Mouse (Mus musculus): Measurements from ENCODE around the gene Cacna1d. TPM values are rescaled to one million over a fixed set of nuclear protein-coding genes. Genes with fewer than 3 reads are reported as not detected.

Gene Cacna1d
- polyA plus RNA-seq, 1 experiment from 2014 or later = 3.0 TPM

DNA sequence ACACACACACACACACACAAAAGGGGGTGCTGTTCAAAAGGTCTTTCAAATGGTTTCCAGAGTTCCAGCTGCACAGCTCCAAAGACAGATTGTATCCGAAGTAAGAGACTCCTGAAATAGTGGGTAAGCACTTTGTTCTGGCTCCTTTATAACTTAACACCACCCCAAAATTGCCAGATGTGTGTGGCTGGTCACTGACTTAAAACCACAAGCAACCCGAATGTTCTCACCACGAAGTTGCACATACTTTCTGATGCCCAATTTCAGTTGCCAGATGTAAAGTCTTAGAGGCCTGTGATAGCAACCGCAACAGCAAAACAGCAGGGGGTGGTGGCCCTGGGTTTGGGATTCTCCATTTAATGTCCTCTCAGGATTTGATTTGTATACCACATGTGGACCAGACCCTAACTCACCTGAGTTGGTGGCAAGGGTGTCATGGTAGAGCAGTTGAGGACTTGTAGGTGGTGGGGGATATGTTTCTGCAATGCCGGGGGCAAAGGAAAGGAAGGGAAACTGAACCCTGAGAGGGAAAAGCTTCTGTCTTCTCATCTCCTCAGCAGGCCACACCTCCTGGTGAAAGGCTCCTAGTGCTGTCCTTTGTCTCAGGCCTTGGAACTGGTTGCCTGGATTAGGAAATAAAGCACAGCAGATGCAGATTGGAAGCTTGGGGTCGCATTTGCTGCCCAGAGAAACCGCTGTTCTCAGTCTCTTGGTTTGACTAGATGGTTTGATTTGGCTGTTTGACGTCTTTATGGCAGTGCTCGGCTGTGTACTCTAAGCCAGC is 471.3 kb downstream of the Cacna1d start:
- Histone ChIP-seq H3K36me3 (no peaks in the 10 kb centered on the region), H3K4me2 (replicated peaks) (no peak overlapping the region), H3K27ac (no peak overlapping the region), H3K9ac (no peak overlapping the region), H3K4me3 (no peak overlapping the region), H3K27me3 (no peaks in the 10 kb centered on the region), H3K4me1 (no peaks in the 10 kb centered on the region), H3K9me3 (no peaks in the 10 kb centered on the region)
- ATAC-seq (ENCODE audit: insufficient number of reproducible peaks, insufficient read depth, low FRiP score, low TSS enrichment) = no peak
- WGBS = 52% methylated on average over 9 of the region's 9 CpGs

DNA sequence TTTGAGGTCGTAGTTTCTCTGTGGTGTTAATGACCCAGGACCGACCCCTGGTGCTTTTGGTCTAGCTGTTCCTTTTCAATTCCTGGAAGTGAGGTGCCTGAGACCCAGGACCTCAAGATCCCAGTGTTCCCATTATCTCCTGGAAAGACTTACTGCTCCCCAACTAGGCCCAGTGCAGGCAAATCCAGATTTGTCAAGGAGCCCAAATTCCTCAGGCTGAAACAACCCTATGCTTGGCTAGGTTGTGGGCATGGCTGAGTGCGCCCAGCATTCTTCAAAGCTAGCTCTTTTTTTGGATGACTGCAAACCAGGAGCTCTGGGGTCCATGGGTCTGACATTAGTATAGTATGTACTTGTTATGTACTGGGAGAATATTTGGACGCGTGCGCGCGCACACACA is 471.9 kb downstream of the Cacna1d start:
- no peaks in the 10 kb centered on the region for H3K36me3 ChIP-seq
- H3K27ac ChIP-seq = no peak overlapping the region
- H3K27me3 ChIP-seq = no peaks in the 10 kb centered on the region
- no peaks in the 10 kb centered on the region for H3K4me1 ChIP-seq
- no peak overlapping the region for H3K4me3 ChIP-seq
- no peaks in the 10 kb centered on the region for H3K9me3 ChIP-seq
- H3K4me2 ChIP-seq (replicated peaks) = no peak overlapping the region
- no peak overlapping the region for H3K9ac ChIP-seq
- ATAC-seq (ENCODE audit: insufficient number of reproducible peaks, insufficient read depth, low FRiP score, low TSS enrichment) = no peak
- WGBS = 92% methylated on average over 8 of the region's 8 CpGs

- Histone ChIP-seq H3K36me3 (no peaks in the 10 kb centered on the region), H3K27ac (no peak overlapping the region), H3K9me3 (no peaks in the 10 kb centered on the region), H3K4me3 (no peak overlapping the region), H3K27me3 (no peaks in the 10 kb centered on the region), H3K9ac (no peak overlapping the region), H3K4me1 (no peaks in the 10 kb centered on the region), H3K4me2 (replicated peaks) (no peak overlapping the region)
- no peak for ATAC-seq (ENCODE audit: insufficient number of reproducible peaks, insufficient read depth, low FRiP score, low TSS enrichment)
- 88% methylated on average over 6 of the region's 6 CpGs for WGBS
Measured at GRCm38 (mm10) chr14:30018846-30019245, 472.4 kb downstream of the Cacna1d start.

- ATAC-seq (ENCODE audit: insufficient number of reproducible peaks, insufficient read depth, low FRiP score, low TSS enrichment) = no peak
- Histone ChIP-seq H3K9me3 (no peaks in the 10 kb centered on the region), H3K27me3 (no peaks in the 10 kb centered on the region), H3K9ac (no peak overlapping the region), H3K4me2 (replicated peaks) (no peak overlapping the region), H3K4me3 (no peak overlapping the region), H3K36me3 (no peaks in the 10 kb centered on the region), H3K4me1 (no peaks in the 10 kb centered on the region), H3K27ac (no peak overlapping the region)
- WGBS = 93% methylated on average over 4 of the region's 4 CpGs
Measured at GRCm38 (mm10) chr14:30018463-30018801, 472.8 kb downstream of the Cacna1d start.

GRCm38 (mm10) chr14:30017794-30018462 is 473.3 kb downstream of the Cacna1d start:
- Histone ChIP-seq H3K4me3 (no peak overlapping the region), H3K4me2 (replicated peaks) (no peak overlapping the region), H3K9me3 (no peaks in the 10 kb centered on the region), H3K9ac (no peak overlapping the region), H3K27me3 (no peaks in the 10 kb centered on the region), H3K4me1 (no peaks in the 10 kb centered on the region), H3K36me3 (no peaks in the 10 kb centered on the region), H3K27ac (no peak overlapping the region)
- no peak for ATAC-seq (ENCODE audit: insufficient number of reproducible peaks, insufficient read depth, low FRiP score, low TSS enrichment)
- WGBS = 89% methylated on average over 8 of the region's 8 CpGs

- ATAC-seq (ENCODE audit: insufficient number of reproducible peaks, insufficient read depth, low FRiP score, low TSS enrichment) = no peak
- H3K4me1 ChIP-seq = no peaks in the 10 kb centered on the region
- WGBS = 94% methylated on average over 5 of the region's 5 CpGs
- H3K9ac ChIP-seq = no peak overlapping the region
- H3K27ac ChIP-seq = no peak overlapping the region
- no peaks in the 10 kb centered on the region for H3K36me3 ChIP-seq
- no peaks in the 10 kb centered on the region for H3K27me3 ChIP-seq
- H3K9me3 ChIP-seq = no peaks in the 10 kb centered on the region
- no peak overlapping the region for H3K4me2 ChIP-seq (replicated peaks)
- H3K4me3 ChIP-seq = no peak overlapping the region
Measured at GRCm38 (mm10) chr14:30016666-30017065, 474.6 kb downstream of the Cacna1d start.

GRCm38 (mm10) chr14:30015008-30015407 is 476.2 kb downstream of the Cacna1d start:
- ATAC-seq (ENCODE audit: insufficient number of reproducible peaks, insufficient read depth, low FRiP score, low TSS enrichment) = no peak
- H3K27ac ChIP-seq = no peak overlapping the region
- H3K9ac ChIP-seq = no peak overlapping the region
- H3K4me2 ChIP-seq (replicated peaks) = no peak overlapping the region
- H3K9me3 ChIP-seq = no peaks in the 10 kb centered on the region
- no peaks in the 10 kb centered on the region for H3K4me1 ChIP-seq
- no peak overlapping the region for H3K4me3 ChIP-seq
- 71% methylated on average over 1 of the region's 1 CpGs for WGBS
- no peaks in the 10 kb centered on the region for H3K36me3 ChIP-seq
- peaks cover 3% of the 10 kb centered on the region for H3K27me3 ChIP-seq

- WGBS = 56% methylated on average over 10 of the region's 10 CpGs
- no peak overlapping the region for H3K4me3 ChIP-seq
Measured at GRCm38 (mm10) chr14:30014487-30014886, 476.8 kb downstream of the Cacna1d start.

DNA sequence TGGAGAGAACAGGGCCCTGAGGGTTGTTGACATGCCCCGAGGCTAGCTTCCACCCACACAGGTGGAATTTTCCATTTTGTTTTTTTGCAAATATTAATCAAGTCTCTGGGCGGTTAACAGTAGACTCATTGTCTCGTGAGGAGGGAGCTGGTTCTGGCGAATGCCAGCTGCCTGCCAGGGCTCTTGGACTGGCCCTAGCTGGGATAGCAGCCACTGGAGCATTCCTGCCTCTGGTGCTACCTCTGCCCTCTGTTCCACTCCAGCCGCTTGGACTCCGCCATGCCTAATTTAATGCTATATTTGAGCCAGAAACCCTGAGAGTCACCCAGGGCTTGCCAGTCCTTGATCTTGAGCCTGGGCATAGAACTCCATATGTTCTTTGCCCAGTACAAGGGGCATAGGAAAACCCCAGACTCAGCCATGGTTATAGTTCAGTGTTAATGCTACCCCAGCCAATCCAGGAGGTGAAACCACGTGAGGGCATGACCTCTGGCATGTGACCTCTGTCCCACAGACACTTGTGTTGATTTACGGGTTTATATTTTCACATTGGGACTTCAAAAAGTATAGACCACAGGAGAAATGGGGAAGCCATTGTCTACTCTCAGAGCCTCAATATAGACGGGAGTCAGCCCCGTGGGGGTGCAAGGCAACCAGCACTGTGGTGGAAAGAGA is 479.2 kb downstream of the Cacna1d start:
- Histone ChIP-seq H3K36me3 (no peaks in the 10 kb centered on the region), H3K4me1 (0 out of 2 replicates have a peak, but pooled peaks cover 5% of the 10 kb centered on the region), H3K27ac (no peak overlapping the region), H3K9ac (no peak overlapping the region), H3K9me3 (no peaks in the 10 kb centered on the region), H3K4me3 (no peak overlapping the region), H3K4me2 (replicated peaks) (no peak overlapping the region), H3K27me3 (peaks cover 25% of the 10 kb centered on the region)
- WGBS = 79% methylated on average over 10 of the region's 10 CpGs
- ATAC-seq (ENCODE audit: insufficient number of reproducible peaks, insufficient read depth, low FRiP score, low TSS enrichment) = no peak

More at GRCm38 (mm10) chr14:30014487-30014886, 476.8 kb downstream of the Cacna1d start:
- H3K9ac ChIP-seq = no peak overlapping the region
- no peak overlapping the region for H3K4me2 ChIP-seq (replicated peaks)
- no peaks in the 10 kb centered on the region for H3K9me3 ChIP-seq
- no peaks in the 10 kb centered on the region for H3K36me3 ChIP-seq
- no peak overlapping the region for H3K27ac ChIP-seq
- peaks cover 8% of the 10 kb centered on the region for H3K27me3 ChIP-seq
- H3K4me1 ChIP-seq = no peaks in the 10 kb centered on the region
- no peak for ATAC-seq (ENCODE audit: insufficient number of reproducible peaks, insufficient read depth, low FRiP score, low TSS enrichment)

GRCm38 (mm10) chr14:30009864-30010560 is 481.2 kb downstream of the Cacna1d start:
- Histone ChIP-seq H3K36me3 (no peaks in the 10 kb centered on the region), H3K4me3 (no peak overlapping the region), H3K9me3 (no peaks in the 10 kb centered on the region), H3K27me3 (peaks cover 25% of the 10 kb centered on the region), H3K4me2 (replicated peaks) (no peak overlapping the region), H3K9ac (no peak overlapping the region), H3K4me1 (0 out of 2 replicates have a peak, but pooled peaks cover 5% of the 10 kb centered on the region), H3K27ac (no peak overlapping the region)
- no peak for ATAC-seq (ENCODE audit: insufficient number of reproducible peaks, insufficient read depth, low FRiP score, low TSS enrichment)
- 64% methylated on average over 10 of the region's 10 CpGs for WGBS

GRCm38 (mm10) chr14:30008733-30009575 is 482.3 kb downstream of the Cacna1d start, which contains the start of the genes Il17rb and Chdh:
Il17rb (minus strand) TSS chr14:30008896.
Chdh (plus strand) TSS chr14:30009023.
- Histone ChIP-seq H3K9ac (peak within 1 kb of the TSS; percentile 28), H3K27me3 (peaks cover 25% of the 10 kb centered on the region), H3K9me3 (no peaks in the 10 kb centered on the region), H3K4me1 (0 out of 2 replicates have a peak, but pooled peaks cover 5% of the 10 kb centered on the region), H3K27ac (no peak within 1 kb of the TSS), H3K4me2 (replicated peaks) (peak within 1 kb of the TSS; percentile 81), H3K36me3 (no peaks in the 10 kb centered on the region), H3K4me3 (peak within 1 kb of the TSS; percentile 38)
- WGBS = 10% methylated on average over 54 of the region's 54 CpGs
- ATAC-seq (ENCODE audit: insufficient number of reproducible peaks, insufficient read depth, low FRiP score, low TSS enrichment) = peak; percentile 67

All from embryonic facial prominence, embryonic 12.5 days (tissue).